Mouse (Mus musculus) C2C12 (cell line): Measurements from ENCODE around the gene Cpxm1.

Experiments
- CTCF ChIP-seq: IDR thresholded peaks from one replicate; pipeline ENCODE4 v1.5.1; 2011; ENCODE audit not compliant: control insufficient read depth, insufficient read depth, insufficient read length
- USF1 ChIP-seq: IDR thresholded peaks from one replicate; pipeline ENCODE4 v1.6.1; 2011; ENCODE audit warnings: low read depth, mild to moderate bottlenecking, control low read depth, moderate library complexity

DNA sequence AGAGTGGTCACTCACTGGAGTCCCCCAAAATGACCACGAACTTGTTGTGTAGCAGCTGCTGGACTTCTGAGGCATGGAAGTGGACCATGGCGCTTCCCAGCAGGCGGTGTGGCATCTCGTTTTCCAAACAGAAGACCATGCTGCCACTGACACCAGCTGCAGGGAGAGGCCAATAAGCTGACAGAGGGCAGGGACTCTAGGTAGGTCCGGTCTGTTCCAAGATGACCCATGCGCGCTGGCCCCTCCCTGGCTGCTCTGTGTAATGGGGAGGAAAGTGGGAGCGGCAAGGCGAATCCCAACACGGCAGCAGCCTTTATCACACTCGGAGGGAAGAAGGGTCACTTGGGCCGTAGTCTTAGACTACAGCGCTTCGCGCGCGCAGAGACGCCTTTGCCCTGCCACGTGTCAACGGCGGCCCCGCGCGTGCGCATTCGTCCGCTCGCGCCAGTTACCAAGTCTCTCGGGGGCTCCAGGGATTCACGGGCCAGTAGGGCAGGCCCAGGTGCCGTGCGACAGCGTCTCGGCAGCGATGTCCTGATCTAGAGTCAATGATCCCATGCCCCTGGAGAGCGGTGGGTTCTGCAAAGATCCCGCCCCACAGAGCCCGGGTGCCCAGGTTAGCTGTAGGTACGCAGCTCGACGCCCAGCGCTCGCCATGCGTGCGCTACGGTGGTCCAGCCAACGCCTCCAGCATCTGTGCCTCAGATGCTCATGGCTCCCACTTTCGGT, 26.2 kb upstream of the Cpxm1 start:
- TF ChIP-seq CTCF (no peak), USF1 (no peak)
